Comparison of ENCODE assay signal across 14 mouse cellular contexts in the genomic region with DNA sequence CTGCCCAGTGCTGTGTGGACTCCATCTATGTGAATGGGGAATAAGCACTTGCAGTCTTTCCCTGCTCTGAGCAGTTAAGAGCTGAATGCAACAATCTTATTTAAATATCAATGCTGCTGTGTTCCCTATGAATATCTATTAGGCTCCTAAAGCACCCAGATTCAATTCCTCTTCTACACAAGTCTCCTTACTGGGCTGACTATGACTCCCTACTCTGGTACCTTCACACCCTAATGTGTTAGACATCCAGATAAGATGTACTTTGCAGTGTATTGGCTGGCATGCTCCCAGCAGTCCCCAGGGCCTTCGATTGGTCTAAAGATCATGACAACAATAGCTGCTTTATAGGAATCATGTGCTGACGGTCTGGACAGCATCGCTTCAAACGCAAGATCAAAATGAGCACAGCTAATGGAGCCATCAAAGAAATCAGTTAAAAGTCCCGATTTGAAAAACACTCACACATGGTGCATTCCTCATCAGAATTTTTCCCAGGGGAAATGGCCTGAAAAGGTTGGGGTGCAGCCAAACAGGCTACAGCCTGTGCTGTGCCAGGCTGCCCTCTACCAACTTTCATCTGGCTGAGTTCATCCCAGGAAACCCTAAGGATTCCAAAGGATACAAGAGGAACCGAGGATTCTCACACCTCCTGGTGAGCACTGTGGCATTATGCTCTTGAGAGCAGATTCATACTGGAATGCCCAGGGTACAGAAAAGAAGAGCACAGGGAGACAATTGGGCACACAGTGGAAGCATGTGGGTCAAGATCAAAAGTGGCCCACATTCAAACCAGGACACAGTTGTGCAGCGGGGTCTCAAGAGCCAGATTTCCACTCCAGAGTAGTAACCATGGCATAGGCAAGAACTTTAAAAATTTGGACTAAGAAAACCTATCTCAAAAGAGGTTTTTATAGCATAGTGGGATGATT.
A peak's percentile ranks its signal among the peaks of the same experiment; 100 is the strongest.
DNase-seq lines count a peak whose midpoint lies in the region; ATAC-seq and TF ChIP-seq lines count a peak whose summit lies in the region.
"Had no signal": no experiment of that assay in that cellular context is flagged by ENCODE, and none has a peak within 500 bp of the region (broad histone marks: within the 10 kb centered on the region; RNA-seq: fewer than 3 reads in every experiment).

No protein-coding gene starts in this region.

- H3K27ac ChIP-seq in hindbrain, postnatal 0 days, result no peak overlapping the region
- no peak overlapping the region for H3K27ac ChIP-seq in lung, postnatal 0 days (ENCODE audit: low read length)
- H3K27ac ChIP-seq: stomach, postnatal 0 days had no signal

- H3K4me3 ChIP-seq in hindbrain, postnatal 0 days (ENCODE audit: low read length), result no peak overlapping the region
- H3K4me3 ChIP-seq in lung, postnatal 0 days (ENCODE audit: low read depth, low read length), result no peak overlapping the region

- no peak overlapping the region for H3K4me2 ChIP-seq in hindbrain, postnatal 0 days (ENCODE audit: low read depth, low read length)
- no peak overlapping the region for H3K4me2 ChIP-seq in lung, postnatal 0 days (replicated peaks; ENCODE audit: low read depth, low read length)

- H3K4me1 ChIP-seq in hindbrain, postnatal 0 days (ENCODE audit: insufficient read depth, low read length), result no peaks in the 10 kb centered on the region
- H3K4me1 ChIP-seq in lung, postnatal 0 days (ENCODE audit: insufficient read depth, low read depth, low read length), result no peaks in the 10 kb centered on the region

- 29% methylated on average over 7 of the region's 7 CpGs for WGBS in hindbrain, postnatal 0 days
- WGBS in lung, postnatal 0 days, result 80% methylated on average over 7 of the region's 7 CpGs

- no peaks in the 10 kb centered on the region for H3K27me3 ChIP-seq in hindbrain, postnatal 0 days (ENCODE audit: insufficient read depth, low read length)
- H3K27me3 ChIP-seq in lung, postnatal 0 days (replicated peaks; ENCODE audit: insufficient read depth, low read length), result no peaks in the 10 kb centered on the region

- TF ChIP-seq CTCF in hindbrain, postnatal 0 days (IDR thresholded peaks at IDR 0.05; ENCODE audit: low read depth), result no peak
- no peak for TF ChIP-seq CTCF in lung, postnatal 0 days (IDR thresholded peaks at IDR 0.05)

- no peaks in the 10 kb centered on the region for H3K36me3 ChIP-seq in hindbrain, postnatal 0 days (ENCODE audit: insufficient read depth, low read length)
- no peaks in the 10 kb centered on the region for H3K36me3 ChIP-seq in lung, postnatal 0 days (ENCODE audit: insufficient read depth, low read length)

- H3K9me3 ChIP-seq in hindbrain, postnatal 0 days (ENCODE audit: low read length), result no peaks in the 10 kb centered on the region
- H3K9me3 ChIP-seq in lung, postnatal 0 days (ENCODE audit: low read length), result no peaks in the 10 kb centered on the region

- peak; percentile 13 to 14 for DNase-seq in frontal cortex, postnatal 10 days (ENCODE audit: low spot score in 2 of 2)
- no peak for DNase-seq in frontal cortex, adult 2 months (ENCODE audit: extremely low spot score in 1 of 2, low spot score in 1 of 2)
- DNase-seq in right cerebral cortex, postnatal 14 days, result peak; percentile 6
- no peak for DNase-seq in right cerebral cortex, adult 18-20 months
- DNase-seq in hindbrain, postnatal 0 days (ENCODE audit: low spot score), result peak; percentile 70
- DNase-seq in lung, postnatal 0 days (ENCODE audit: low spot score), result no peak
- no peak for DNase-seq in embryo, embryonic 9.5 days (ENCODE audit: extremely low spot score)
- no peak for DNase-seq in gastrocnemius, postnatal 4 days (ENCODE audit: low spot score in 2 of 2)
- DNase-seq: adrenal gland, adult 8-10 months; B cell, adult 2 months; kidney, postnatal 25 days; liver; lung, postnatal 14 days had no signal

- H3K9ac ChIP-seq in hindbrain, postnatal 0 days (replicated peaks; ENCODE audit: low read length), result no peak overlapping the region
- no peak overlapping the region for H3K9ac ChIP-seq in lung, postnatal 0 days (replicated peaks; ENCODE audit: low read depth)

- ATAC-seq in hindbrain, postnatal 0 days, result peak; percentile 82
- no peak for ATAC-seq in lung, postnatal 0 days

- no peak for TF ChIP-seq EP300 in lung, postnatal 0 days (IDR thresholded peaks at IDR 0.05)

Comparison
In these comparisons a context has a peak if more than half of its experiments do, and no peak if none do; other contexts are left out.
1. DNase-seq: peak in frontal cortex, postnatal 10 days (2 of 2), right cerebral cortex, postnatal 14 days (single experiment) and hindbrain, postnatal 0 days (single experiment); none in frontal cortex, adult 2 months (0 of 2), right cerebral cortex, adult 18-20 months (single experiment), lung, postnatal 0 days (single experiment), embryo, embryonic 9.5 days (single experiment) and gastrocnemius, postnatal 4 days (0 of 2).